Mouse (Mus musculus): ENCODE results near the gene Sertad4. TPM values are rescaled to one million over a fixed set of nuclear protein-coding genes. Genes with fewer than 3 reads are reported as not detected.

Sertad4 gene
- total RNA-seq, 2 experiments from 2014 or later: 2.8 to 9.5 TPM

GRCm38 (mm10) chr1:192806168-192807157 is 49.1 kb downstream of the Sertad4 start:
- no peak for DNase-seq

GRCm38 (mm10) chr1:192800338-192800737 is 55.2 kb downstream of the Sertad4 start:
- DNase-seq: no peak

- no peak for DNase-seq
These were observed 56.2 kb downstream of the Sertad4 start for GRCm38 (mm10) chr1:192799165-192799991.

- DNase-seq: no peak
These were observed 57.1 kb downstream of the Sertad4 start for GRCm38 (mm10) chr1:192798212-192799164.

- no peak for DNase-seq
These were observed 58.6 kb downstream of the Sertad4 start for GRCm38 (mm10) chr1:192797011-192797274.

GRCm38 (mm10) chr1:192796201-192797010 is 59.1 kb downstream of the Sertad4 start:
- DNase-seq: no peak

- no peak for DNase-seq
These were observed 60.4 kb downstream of the Sertad4 start for GRCm38 (mm10) chr1:192794957-192795745.

Other genes with a start within 250 kb of the Sertad4 start
- 1 to 10 TPM; 2.9 to 8.5 TPM for gene Hhat, start 84.5 kb downstream of the Sertad4 start, total RNA-seq (2021)
- 10 to 100 TPM in 1 of 2 experiments, 1 to 10 TPM in 1; 7.0 to 13.5 TPM for gene Syt14, start 180.0 kb upstream of the Sertad4 start, total RNA-seq (2021)